Comparison of ENCODE assay signal across 8 mouse cellular contexts in genomic region chr2:71546640-71547071, GRCm38 (mm10). TPM values are rescaled to one million over a fixed set of nuclear protein-coding genes. Genes with fewer than 3 reads are reported as not detected.
A peak's percentile ranks its signal among the peaks of the same experiment; 100 is the strongest.
DNase-seq lines count a peak whose midpoint lies in the region; ATAC-seq and TF ChIP-seq lines count a peak whose summit lies in the region.

Gene Dlx2 (minus strand): TSS chr2:71546754.

- no peaks in the 10 kb centered on the region for H3K9me3 ChIP-seq in heart, postnatal 0 days (replicated peaks; ENCODE audit: control insufficient read depth, low read length)
- H3K9me3 ChIP-seq in liver, embryonic 15.5 days (replicated peaks) = no peaks in the 10 kb centered on the region

- no peak for ATAC-seq in heart, postnatal 0 days (ENCODE audit: insufficient read depth, low read depth)
- ATAC-seq in liver, embryonic 15.5 days (ENCODE audit: insufficient read depth) = no peak

- TF ChIP-seq POLR2A in testis, adult 2 months (IDR thresholded peaks at IDR 0.05; ENCODE audit: control insufficient read depth, low read depth, low read length) = no peak

- TF ChIP-seq EP300 in heart, postnatal 0 days (IDR thresholded peaks at IDR 0.05; ENCODE audit: low read depth) = no peak

- intact Hi-C loops in left cerebral cortex, adult 2 months (cut with DNase I) = loop anchor here (10.0 kb wide), 2 partner anchors 1072 to 1102 kb away; partner anchors contain the start of gene Sp5

- TF ChIP-seq CTCF in left cerebral cortex, adult 2 months (IDR thresholded peaks at IDR 0.05) = no peak
- TF ChIP-seq CTCF in heart, postnatal 0 days (IDR thresholded peaks at IDR 0.05; ENCODE audit: low read depth) = no peak
- no peak for TF ChIP-seq CTCF in testis, adult 2 months (IDR thresholded peaks at IDR 0.05; ENCODE audit: control insufficient read depth, insufficient read depth, insufficient replicate concordance, low read depth, low read length)

- 1% methylated on average over 37 of the region's 37 CpGs for WGBS in heart, postnatal 0 days
- under 1% methylated on average over 37 of the region's 37 CpGs for WGBS in liver, embryonic 15.5 days (ENCODE audit: insufficient replicate concordance)

- H3K36me3 ChIP-seq in heart, postnatal 0 days (replicated peaks; ENCODE audit: control insufficient read depth, insufficient read depth, low read length) = no peaks in the 10 kb centered on the region
- H3K36me3 ChIP-seq in liver, embryonic 15.5 days (replicated peaks) = no peaks in the 10 kb centered on the region
- no peaks in the 10 kb centered on the region for H3K36me3 ChIP-seq in testis, adult 2 months (ENCODE audit: control insufficient read depth, insufficient read depth, low read length)

- H3K4me1 ChIP-seq in brown adipose tissue, adult 24 weeks (ENCODE audit: control insufficient read depth, insufficient read depth, insufficient read length, low read length) = no peaks in the 10 kb centered on the region; the same call in 1 of the 2 replicates
- peaks cover 11% of the 10 kb centered on the region; the same call in 1 of the 2 replicates for H3K4me1 ChIP-seq in heart, postnatal 0 days (ENCODE audit: control insufficient read depth, insufficient read depth)
- peaks cover 33% of the 10 kb centered on the region for H3K4me1 ChIP-seq in liver, embryonic 15.5 days (replicated peaks)
- peaks cover 30% of the 10 kb centered on the region for H3K4me1 ChIP-seq in testis, adult 2 months (ENCODE audit: control insufficient read depth, insufficient read depth, low read length)

- no peak for DNase-seq in left cerebral cortex, adult 2 months (ENCODE audit: extremely low spot score in 1 of 2, low spot score in 2 of 2)
- DNase-seq in left cerebral cortex, adult 8-10 months (ENCODE audit: low spot score in 2 of 2) = no peak
- DNase-seq in heart, postnatal 0 days (ENCODE audit: low spot score) = no peak
- no peak for DNase-seq in left cerebral cortex, adult 9 months (ENCODE audit: low spot score in 2 of 2)
- no peak for DNase-seq in layer of hippocampus, adult 9-10 months (ENCODE audit: low spot score)

- peaks cover 96% of the 10 kb centered on the region for H3K27me3 ChIP-seq in heart, postnatal 0 days (ENCODE audit: control insufficient read depth, insufficient read depth, low read length)
- peaks cover 97% of the 10 kb centered on the region for H3K27me3 ChIP-seq in liver, embryonic 15.5 days
- peaks cover 18% of the 10 kb centered on the region for H3K27me3 ChIP-seq in testis, adult 2 months (ENCODE audit: control insufficient read depth, insufficient read depth, low read length)

- peak within 1 kb of the TSS; percentile 30; the same call in 1 of the 2 replicates for H3K27ac ChIP-seq in left cerebral cortex, adult 2 months
- H3K27ac ChIP-seq in brown adipose tissue, adult 24 weeks (replicated peaks; ENCODE audit: low read depth, low read length) = no peak within 1 kb of the TSS
- no peak within 1 kb of the TSS for H3K27ac ChIP-seq in heart, postnatal 0 days (ENCODE audit: low read depth)
- H3K27ac ChIP-seq in liver, embryonic 15.5 days (replicated peaks) = no peak within 1 kb of the TSS
- no peak within 1 kb of the TSS for H3K27ac ChIP-seq in testis, adult 2 months (ENCODE audit: control insufficient read depth, insufficient read depth, low read depth, low read length)

- peak within 1 kb of the TSS; percentile 35 for H3K4me3 ChIP-seq in left cerebral cortex, adult 2 months
- peak within 1 kb of the TSS; percentile 30 for H3K4me3 ChIP-seq in brown adipose tissue, adult 24 weeks (ENCODE audit: insufficient read depth, low read depth, low read length)
- H3K4me3 ChIP-seq in heart, postnatal 0 days (ENCODE audit: low read depth, low read length) = peak within 1 kb of the TSS; percentile 45
- peak within 1 kb of the TSS; percentile 49 for H3K4me3 ChIP-seq in liver, embryonic 15.5 days (replicated peaks)
- H3K4me3 ChIP-seq in testis, adult 2 months (ENCODE audit: control insufficient read depth, low read depth, low read length) = peak within 1 kb of the TSS; percentile 66

- no peak within 1 kb of the TSS for H3K9ac ChIP-seq in heart, postnatal 0 days (replicated peaks; ENCODE audit: low read depth, low read length)
- no peak within 1 kb of the TSS for H3K9ac ChIP-seq in liver, embryonic 15.5 days

- peak within 1 kb of the TSS; percentile 60 for H3K4me2 ChIP-seq in heart, postnatal 0 days (ENCODE audit: low read depth, low read length)
- peak within 1 kb of the TSS; percentile 73 for H3K4me2 ChIP-seq in liver, embryonic 15.5 days

RNA-seq across cellular contexts. Expression of gene Dlx2, which starts in this region (rescaled TPM):
- total RNA-seq in left cerebral cortex, adult 2 months (2021) = 1 to 10 TPM; 5.7 to 6.9 TPM
- 1 to 10 TPM; 4.8 to 8.6 (median 6.8) TPM for total RNA-seq in left cerebral cortex, adult 8-10 months (2022)
- not detected in 2 replicates for polyA plus RNA-seq in brown adipose tissue, adult 24 weeks (2012; ENCODE audit: insufficient read depth, insufficient read length, missing spikeins)
- 1.1 TPM in 1 of 2 replicates, not detected in the other for total RNA-seq in heart, postnatal 0 days (2014; rRNA removed; ENCODE audit: low replicate concordance)
- polyA plus RNA-seq in heart, postnatal 0 days (2015; fragmentation: Nextera tagmentation; extraction: Ambion mirVana) = not detected in 2 replicates
- 0.03 TPM in 1 of 2 replicates, not detected in the other for polyA plus RNA-seq in liver, embryonic 15.5 days (2015; fragmentation: Nextera tagmentation; extraction: Ambion mirVana)
- 0.11 TPM in 1 of 2 replicates, not detected in the other for polyA plus RNA-seq in testis, adult 2 months (2012; rRNA removed)
